Mouse (Mus musculus) cerebellum, adult 2 months (tissue): ENCODE data around the gene Galk2.

Source experiments
- CTCF ChIP-seq: fragments of 200-500 bp; IDR thresholded peaks from 2 replicates; pipeline ENCODE4 v1.5.1; 2011; ENCODE audit warnings: low read depth, mild to moderate bottlenecking, control low read depth, low read length, moderate library complexity, borderline replicate concordance; ENCODE audit not compliant: insufficient read depth
- POLR2A ChIP-seq: fragments of 200-500 bp; IDR thresholded peaks from 2 replicates; pipeline ENCODE4 v1.6.1; 2011; ENCODE audit warnings: low read length, control low read depth, borderline replicate concordance; ENCODE audit not compliant: insufficient read depth

DNA sequence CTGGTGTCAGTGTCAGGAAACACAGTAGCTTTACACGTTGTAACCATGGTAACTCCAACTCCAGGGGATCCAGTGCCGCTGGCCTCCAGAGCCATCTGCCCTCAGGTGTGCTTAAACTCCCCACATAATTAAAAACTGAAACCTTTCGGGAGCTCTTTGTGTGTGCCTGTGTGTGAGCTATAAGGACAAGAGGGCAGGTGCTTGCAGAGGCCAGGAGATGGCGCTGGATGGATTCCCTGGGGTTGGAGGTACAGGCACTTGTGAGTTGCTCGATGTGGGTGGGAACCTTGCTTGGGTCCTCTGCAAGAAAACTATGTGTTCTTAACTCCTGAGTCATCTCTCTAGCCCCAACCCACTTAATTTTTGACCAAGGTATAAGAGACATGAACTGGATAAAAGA is 77.5 kb downstream of the Galk2 start:
- TF ChIP-seq POLR2A = no peak
- TF ChIP-seq CTCF = no peak
